Mouse (Mus musculus): ENCODE results near the gene Dnah2. TPM values are rescaled to one million over a fixed set of nuclear protein-coding genes. Genes with fewer than 3 reads are reported as not detected.

The Dnah2 gene
- polyA plus RNA-seq, 1 experiment from 2014 or later: 2.7 TPM

Small RNAs within 50 kb of the gene (microRNA-seq; reads per million reads assigned to microRNA genes)
- not detected for gene Gm27493

Other genes starting within 250 kb of the Dnah2 start
- gene Cntrob, start 225.3 kb downstream of the Dnah2 start, polyA plus RNA-seq (2015; fragmentation: Nextera tagmentation; extraction: Ambion mirVana): 32.0 and 32.4 TPM in 2 replicates
- gene Trappc1, start 225.1 kb downstream of the Dnah2 start, polyA plus RNA-seq (2015; fragmentation: Nextera tagmentation; extraction: Ambion mirVana): 166 and 170 TPM in 2 replicates
- gene Kcnab3, start 222.9 kb downstream of the Dnah2 start, polyA plus RNA-seq (2015; fragmentation: Nextera tagmentation; extraction: Ambion mirVana): 5.1 and 6.2 TPM in 2 replicates
- 115 and 127 TPM in 2 replicates for gene Rnf227, start 208.6 kb downstream of the Dnah2 start, polyA plus RNA-seq (2015; fragmentation: Nextera tagmentation; extraction: Ambion mirVana)
- 127 and 138 TPM in 2 replicates for gene Chd3, start 179.7 kb downstream of the Dnah2 start, polyA plus RNA-seq (2015; fragmentation: Nextera tagmentation; extraction: Ambion mirVana)
- 89.4 and 91.9 TPM in 2 replicates for gene Naa38, start 153.6 kb downstream of the Dnah2 start, polyA plus RNA-seq (2015; fragmentation: Nextera tagmentation; extraction: Ambion mirVana)
- 44.3 and 45.9 TPM in 2 replicates for gene Cyb5d1, start 153.5 kb downstream of the Dnah2 start, polyA plus RNA-seq (2015; fragmentation: Nextera tagmentation; extraction: Ambion mirVana)
- 5.9 and 6.7 TPM in 2 replicates for gene Tmem88, start 150.9 kb downstream of the Dnah2 start, polyA plus RNA-seq (2015; fragmentation: Nextera tagmentation; extraction: Ambion mirVana)
- 56.6 and 58.9 TPM in 2 replicates for gene Kdm6b, start 135.4 kb downstream of the Dnah2 start, polyA plus RNA-seq (2015; fragmentation: Nextera tagmentation; extraction: Ambion mirVana)
- gene Efnb3, start 11.1 kb upstream of the Dnah2 start, polyA plus RNA-seq (2015; fragmentation: Nextera tagmentation; extraction: Ambion mirVana): 107 and 114 TPM in 2 replicates
- 26.3 and 27.2 TPM in 2 replicates for gene Wrap53, start 31.1 kb upstream of the Dnah2 start, polyA plus RNA-seq (2015; fragmentation: Nextera tagmentation; extraction: Ambion mirVana)
- 112 and 115 TPM in 2 replicates for gene Trp53, start 31.2 kb upstream of the Dnah2 start, polyA plus RNA-seq (2015; fragmentation: Nextera tagmentation; extraction: Ambion mirVana)
- gene Atp1b2, start 56.8 kb upstream of the Dnah2 start, polyA plus RNA-seq (2015; fragmentation: Nextera tagmentation; extraction: Ambion mirVana): 22.2 and 25.9 TPM in 2 replicates
- not detected in 2 replicates for gene Shbg, start 68.8 kb upstream of the Dnah2 start, polyA plus RNA-seq (2015; fragmentation: Nextera tagmentation; extraction: Ambion mirVana)
- 22.9 and 25.2 TPM in 2 replicates for gene Sat2, start 72.9 kb upstream of the Dnah2 start, polyA plus RNA-seq (2015; fragmentation: Nextera tagmentation; extraction: Ambion mirVana)
- gene Fxr2, start 83.9 kb upstream of the Dnah2 start, polyA plus RNA-seq (2015; fragmentation: Nextera tagmentation; extraction: Ambion mirVana): 41.0 and 46.1 TPM in 2 replicates
- gene Sox15, start 106.2 kb upstream of the Dnah2 start, polyA plus RNA-seq (2015; fragmentation: Nextera tagmentation; extraction: Ambion mirVana): not detected in 2 replicates
- gene Mpdu1, start 113.5 kb upstream of the Dnah2 start, polyA plus RNA-seq (2015; fragmentation: Nextera tagmentation; extraction: Ambion mirVana): 89.1 and 91.0 TPM in 2 replicates
- gene Cd68, start 117.0 kb upstream of the Dnah2 start, polyA plus RNA-seq (2015; fragmentation: Nextera tagmentation; extraction: Ambion mirVana): 6.7 and 7.7 TPM in 2 replicates
- gene Eif4a1, start 123.3 kb upstream of the Dnah2 start, polyA plus RNA-seq (2015; fragmentation: Nextera tagmentation; extraction: Ambion mirVana): 547 and 583 TPM in 2 replicates
- 89.2 and 102 TPM in 2 replicates for gene Senp3, start 133.0 kb upstream of the Dnah2 start, polyA plus RNA-seq (2015; fragmentation: Nextera tagmentation; extraction: Ambion mirVana)
- 0.38 TPM in 1 of 2 replicates, not detected in the other for gene Tnfsf13, start 136.7 kb upstream of the Dnah2 start, polyA plus RNA-seq (2015; fragmentation: Nextera tagmentation; extraction: Ambion mirVana)
- gene Tnfsf12, start 146.7 kb upstream of the Dnah2 start, polyA plus RNA-seq (2015; fragmentation: Nextera tagmentation; extraction: Ambion mirVana): 1.6 TPM in 2 replicates
- gene Tnfsfm13, start 147.0 kb upstream of the Dnah2 start, polyA plus RNA-seq (2015; fragmentation: Nextera tagmentation; extraction: Ambion mirVana): 1.0 and 1.1 TPM in 2 replicates
- gene Polr2a, start 209.5 kb upstream of the Dnah2 start, polyA plus RNA-seq (2015; fragmentation: Nextera tagmentation; extraction: Ambion mirVana): 17.5 and 19.2 TPM in 2 replicates
- 0.28 and 0.56 TPM in 2 replicates for gene Slc35g3, start 212.9 kb upstream of the Dnah2 start, polyA plus RNA-seq (2015; fragmentation: Nextera tagmentation; extraction: Ambion mirVana)
- gene Zbtb4, start 216.8 kb upstream of the Dnah2 start, polyA plus RNA-seq (2015; fragmentation: Nextera tagmentation; extraction: Ambion mirVana): 2.8 and 3.2 TPM in 2 replicates
- 1.2 and 1.4 TPM in 2 replicates for gene Chrnb1, start 246.8 kb upstream of the Dnah2 start, polyA plus RNA-seq (2015; fragmentation: Nextera tagmentation; extraction: Ambion mirVana)